Mouse (Mus musculus): Measurements from ENCODE around the gene Cgas. TPM values are rescaled to one million over a fixed set of nuclear protein-coding genes. Genes with fewer than 3 reads are reported as not detected.
A peak's percentile ranks its signal among the peaks of the same experiment; 100 is the strongest.
"Not testable (repeated sequence)": the region's sequence is repeated elsewhere in the genome, so short reads cannot be mapped to it uniquely, and the experiment has no call there.

The Cgas gene
- polyA plus RNA-seq (2014; fragmentation: Nextera tagmentation; extraction: Ambion mirVana), result 0.60 and 0.70 TPM in 2 replicates

DNA sequence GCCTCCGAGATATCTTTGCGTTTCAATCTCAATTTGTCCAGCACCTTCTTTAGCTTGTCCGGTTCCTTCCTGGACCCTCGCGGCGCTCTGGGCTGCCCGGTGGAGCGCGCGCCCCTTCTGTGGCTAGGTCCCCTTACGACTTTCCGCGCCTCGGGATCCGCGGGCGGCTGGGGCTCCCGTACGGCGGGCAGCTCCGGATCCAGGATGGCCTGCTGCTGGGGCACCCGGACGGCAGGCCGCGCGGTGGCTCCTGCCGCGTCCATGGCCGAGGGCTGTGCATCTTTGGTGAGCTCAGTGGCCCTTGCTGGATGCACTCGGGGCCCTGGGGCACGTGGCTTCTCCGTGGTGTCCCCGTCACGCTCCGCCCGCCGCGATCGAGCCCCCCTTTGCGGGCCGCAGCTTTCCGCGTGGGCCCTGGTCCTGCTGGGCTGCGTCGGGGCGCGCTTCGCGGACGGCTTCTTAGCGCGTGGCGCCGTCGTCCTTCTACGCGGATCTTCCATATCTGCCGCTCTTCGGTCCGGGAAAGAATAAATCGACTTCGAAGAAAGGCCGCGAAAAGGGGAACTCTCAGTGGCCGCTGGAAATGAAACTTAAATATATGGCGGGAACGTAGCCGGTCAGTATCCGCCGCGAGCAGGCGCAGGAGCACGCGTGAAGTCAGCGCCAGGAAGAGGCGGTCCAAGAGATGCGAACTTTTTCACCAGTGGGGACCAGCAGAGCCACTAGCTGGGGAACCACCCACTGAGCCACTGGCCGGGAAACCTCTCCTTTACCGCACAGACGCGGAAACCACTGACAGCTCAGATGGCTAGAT lies at the start of gene Cgas:
TSS of gene Cgas (minus strand) at position 659 of the 814 bp plus-strand sequence.
- under 1% methylated on average over 81 of the region's 81 CpGs for WGBS
- no peak within 1 kb of the TSS for H3K27ac ChIP-seq (ENCODE audit: low read depth, low read length)
- H3K9ac ChIP-seq (replicated peaks; ENCODE audit: low read depth, low read length), result peak within 1 kb of the TSS; percentile 37
- H3K36me3 ChIP-seq (ENCODE audit: control insufficient read depth, insufficient read depth, low read length), result no peaks in the 10 kb centered on the region
- H3K4me2 ChIP-seq (ENCODE audit: low read depth, low read length), result peak within 1 kb of the TSS; percentile 59
- no peaks in the 10 kb centered on the region for H3K4me1 ChIP-seq (ENCODE audit: control insufficient read depth, insufficient read depth, low read length)
- H3K4me3 ChIP-seq (ENCODE audit: low read depth, low read length), result peak within 1 kb of the TSS; percentile 36
- no peaks in the 10 kb centered on the region for H3K9me3 ChIP-seq (ENCODE audit: control insufficient read depth, low read length)
- peak; percentile 58; the same call in 1 of the 2 replicates for ATAC-seq (ENCODE audit: low read depth)
- H3K27me3 ChIP-seq (ENCODE audit: control insufficient read depth, insufficient read depth, low read length), result peaks cover 49% of the 10 kb centered on the region

DNA sequence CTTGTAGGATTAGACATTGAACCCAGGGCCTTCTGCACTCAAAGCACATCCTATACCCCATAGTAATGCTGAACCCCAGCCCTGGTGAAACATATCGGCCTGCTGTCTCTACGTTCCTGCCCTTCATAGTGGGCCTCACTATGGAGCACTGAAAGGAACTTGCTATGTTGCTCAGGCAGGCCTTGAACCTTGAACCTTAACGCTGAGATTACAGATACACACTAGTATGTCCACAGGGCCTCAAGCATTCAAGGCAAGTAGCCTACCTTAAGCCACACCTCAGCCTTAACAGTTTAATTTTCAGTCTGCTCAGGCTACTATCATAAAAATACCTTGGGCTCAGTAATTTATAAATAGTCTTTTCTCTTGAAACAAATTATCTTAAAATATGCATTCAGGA lies 49.2 kb upstream of the Cgas start:
- peaks cover 8% of the 10 kb centered on the region; the same call in 1 of the 2 replicates for H3K4me1 ChIP-seq (ENCODE audit: control insufficient read depth, insufficient read depth, low read length)
- ATAC-seq (ENCODE audit: low read depth), result no peak
- WGBS, result 93% methylated on average over 3 of the region's 3 CpGs
- H3K4me3 ChIP-seq (ENCODE audit: low read depth, low read length), result no peak overlapping the region
- no peak overlapping the region for H3K4me2 ChIP-seq (ENCODE audit: low read depth, low read length)
- H3K27me3 ChIP-seq (ENCODE audit: control insufficient read depth, insufficient read depth, low read length), result no peaks in the 10 kb centered on the region
- H3K27ac ChIP-seq (ENCODE audit: low read depth, low read length), result no peak overlapping the region
- H3K9ac ChIP-seq (replicated peaks; ENCODE audit: low read depth, low read length), result no peak overlapping the region
- no peaks in the 10 kb centered on the region for H3K9me3 ChIP-seq (ENCODE audit: control insufficient read depth, low read length)
- H3K36me3 ChIP-seq (ENCODE audit: control insufficient read depth, insufficient read depth, low read length), result no peaks in the 10 kb centered on the region

DNA sequence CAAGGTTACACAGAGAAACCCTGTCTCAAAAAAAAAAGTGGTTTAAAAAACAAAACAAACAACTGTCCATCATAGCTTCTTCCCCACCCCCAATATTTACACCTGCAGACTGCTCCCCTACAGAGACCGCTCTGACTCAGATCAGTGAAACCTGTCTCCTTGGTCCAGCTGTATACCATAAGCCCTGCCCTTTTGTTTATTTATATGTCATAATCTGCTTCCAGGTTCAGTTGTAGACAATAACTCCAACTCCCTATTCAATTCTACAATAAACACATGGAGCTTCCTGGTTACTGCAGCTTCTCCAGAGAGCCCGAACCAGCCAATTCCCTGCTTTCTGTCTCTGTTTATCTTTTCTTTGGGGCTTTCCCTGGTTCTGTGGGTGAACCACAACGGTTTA lies 48.1 kb upstream of the Cgas start:
- Histone ChIP-seq H3K4me3 (ENCODE audit: low read depth, low read length) (no peak overlapping the region), H3K27me3 (ENCODE audit: control insufficient read depth, insufficient read depth, low read length) (no peaks in the 10 kb centered on the region), H3K4me2 (ENCODE audit: low read depth, low read length) (no peak overlapping the region), H3K27ac (ENCODE audit: low read depth, low read length) (no peak overlapping the region), H3K36me3 (ENCODE audit: control insufficient read depth, insufficient read depth, low read length) (no peaks in the 10 kb centered on the region), H3K4me1 (ENCODE audit: control insufficient read depth, insufficient read depth, low read length) (peaks cover 8% of the 10 kb centered on the region; the same call in 1 of the 2 replicates), H3K9ac (replicated peaks; ENCODE audit: low read depth, low read length) (no peak overlapping the region), H3K9me3 (ENCODE audit: control insufficient read depth, low read length) (no peaks in the 10 kb centered on the region)
- ATAC-seq (ENCODE audit: low read depth), result no peak
- 90% methylated on average over 3 of the region's 3 CpGs for WGBS

DNA sequence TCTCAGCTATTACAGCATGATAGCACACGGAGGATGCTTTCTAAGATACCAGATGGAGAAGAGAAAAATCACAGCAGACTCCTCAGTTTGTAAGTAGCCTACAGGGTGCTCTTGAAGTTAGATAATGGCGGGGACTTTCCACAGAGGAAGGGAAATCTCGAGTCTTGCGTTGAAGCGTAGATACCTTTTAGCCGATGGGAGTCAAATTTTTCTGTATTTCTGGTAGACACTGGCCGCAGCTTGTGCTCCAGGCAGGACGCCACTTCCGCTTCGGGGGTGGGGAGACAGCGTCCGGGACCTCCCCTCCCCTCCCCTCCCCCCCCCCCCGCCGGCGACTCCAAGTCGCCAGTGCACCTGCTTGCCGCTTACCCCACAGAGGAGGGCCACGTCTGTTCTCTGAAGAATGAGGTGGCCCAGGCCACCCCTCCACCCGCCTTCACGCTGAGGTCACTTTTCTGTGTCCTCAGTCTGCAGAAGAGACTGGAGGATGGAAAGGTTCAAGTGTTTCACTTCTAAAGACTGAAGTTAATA lies 45.9 kb upstream of the Cgas start, which contains the start of gene Eef1a1:
TSS of gene Eef1a1 (minus strand) at position 262 of the 531 bp plus-strand sequence.
- H3K9ac ChIP-seq (replicated peaks; ENCODE audit: low read depth, low read length), result peak within 1 kb of the TSS; percentile 47
- no peaks in the 10 kb centered on the region for H3K27me3 ChIP-seq (ENCODE audit: control insufficient read depth, insufficient read depth, low read length)
- no peaks in the 10 kb centered on the region for H3K9me3 ChIP-seq (ENCODE audit: control insufficient read depth, low read length)
- peak within 1 kb of the TSS; percentile 64 for H3K4me2 ChIP-seq (ENCODE audit: low read depth, low read length)
- no peaks in the 10 kb centered on the region for H3K36me3 ChIP-seq (ENCODE audit: control insufficient read depth, insufficient read depth, low read length)
- peak within 1 kb of the TSS; percentile 34 for H3K4me3 ChIP-seq (ENCODE audit: low read depth, low read length)
- 3% methylated on average over 19 of the region's 20 CpGs for WGBS
- ATAC-seq (ENCODE audit: low read depth), result peak; percentile 62
- H3K4me1 ChIP-seq (ENCODE audit: control insufficient read depth, insufficient read depth, low read length), result peaks cover 8% of the 10 kb centered on the region; the same call in 1 of the 2 replicates
- H3K27ac ChIP-seq (ENCODE audit: low read depth, low read length), result peak within 1 kb of the TSS; percentile 16; the same call in 1 of the 2 replicates

DNA sequence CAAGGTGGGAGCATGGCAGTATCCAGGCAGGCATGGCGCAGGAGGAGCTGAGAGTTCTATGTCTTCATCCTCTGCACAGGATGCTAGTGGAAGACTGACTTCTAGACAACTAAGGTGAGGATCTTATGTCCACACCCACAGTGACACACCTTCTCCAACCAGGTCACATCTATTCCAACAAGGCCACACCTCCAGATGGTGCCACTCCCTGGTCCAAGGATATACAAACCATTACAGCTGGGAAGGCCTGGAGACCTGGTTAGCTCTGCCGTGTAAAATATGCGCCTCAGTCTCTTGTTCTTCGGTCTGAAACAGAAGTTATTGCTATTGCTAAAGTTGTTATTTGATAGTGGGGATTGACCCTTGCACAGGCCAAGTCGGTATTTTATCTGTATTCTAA lies 45.0 kb upstream of the Cgas start:
- H3K27me3 ChIP-seq (ENCODE audit: control insufficient read depth, insufficient read depth, low read length); H3K4me3 ChIP-seq (ENCODE audit: low read depth, low read length); H3K4me2 ChIP-seq (ENCODE audit: low read depth, low read length); H3K9ac ChIP-seq (replicated peaks; ENCODE audit: low read depth, low read length); H3K27ac ChIP-seq (ENCODE audit: low read depth, low read length); H3K9me3 ChIP-seq (ENCODE audit: control insufficient read depth, low read length); ATAC-seq (ENCODE audit: low read depth); H3K4me1 ChIP-seq (ENCODE audit: control insufficient read depth, insufficient read depth, low read length); H3K36me3 ChIP-seq (ENCODE audit: control insufficient read depth, insufficient read depth, low read length): not testable (repeated sequence)
- WGBS, result 97% methylated on average over 5 of the region's 5 CpGs

DNA sequence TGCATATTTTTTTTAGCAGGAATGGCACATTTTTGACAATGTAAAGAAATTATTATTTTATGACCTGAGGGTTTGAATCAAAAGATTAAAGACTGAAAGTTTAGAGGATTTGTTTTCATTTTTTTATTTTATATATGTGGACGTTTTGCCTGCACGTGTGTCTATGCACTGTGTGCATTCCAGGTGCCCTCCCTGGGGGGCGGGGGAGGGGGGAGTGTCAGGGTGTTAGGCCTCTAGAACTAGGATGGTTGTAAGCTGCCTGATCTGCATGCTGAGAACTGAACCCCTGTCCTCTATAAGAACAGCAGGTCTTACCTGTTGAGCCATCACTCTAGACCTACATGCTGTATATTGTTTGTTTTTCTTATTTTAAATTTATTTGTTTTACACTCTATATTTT lies 41.6 kb upstream of the Cgas start:
- 82% methylated on average over 3 of the region's 3 CpGs for WGBS
- H3K36me3 ChIP-seq (ENCODE audit: control insufficient read depth, insufficient read depth, low read length), result no peaks in the 10 kb centered on the region
- H3K27ac ChIP-seq (ENCODE audit: low read depth, low read length), result no peak overlapping the region
- H3K4me1 ChIP-seq (ENCODE audit: control insufficient read depth, insufficient read depth, low read length), result peaks cover 15% of the 10 kb centered on the region
- H3K9ac ChIP-seq (replicated peaks; ENCODE audit: low read depth, low read length), result no peak overlapping the region
- H3K27me3 ChIP-seq (ENCODE audit: control insufficient read depth, insufficient read depth, low read length), result no peaks in the 10 kb centered on the region
- ATAC-seq (ENCODE audit: low read depth), result no peak
- H3K4me2 ChIP-seq (ENCODE audit: low read depth, low read length), result no peak overlapping the region
- no peak overlapping the region for H3K4me3 ChIP-seq (ENCODE audit: low read depth, low read length)
- no peaks in the 10 kb centered on the region for H3K9me3 ChIP-seq (ENCODE audit: control insufficient read depth, low read length)

DNA sequence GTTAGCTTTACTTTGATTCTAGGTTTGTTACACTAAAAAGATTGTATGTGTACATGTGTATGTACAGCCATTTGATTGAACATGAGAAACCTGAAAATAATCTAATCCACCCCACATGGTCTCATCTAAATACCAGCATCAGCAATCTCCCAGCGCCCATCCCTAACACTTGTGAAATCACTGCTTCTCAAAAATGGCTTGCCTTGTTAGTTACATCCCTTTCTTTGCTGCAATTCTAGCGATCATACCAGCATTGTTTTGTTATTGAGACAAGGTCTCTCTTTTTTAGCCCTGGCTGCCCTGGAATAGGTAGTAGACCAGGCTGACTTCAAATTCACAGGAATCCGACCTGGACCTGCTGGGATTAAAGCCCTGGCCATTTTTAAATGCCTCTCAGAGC lies 39.3 kb upstream of the Cgas start:
- no peaks in the 10 kb centered on the region for H3K9me3 ChIP-seq (ENCODE audit: control insufficient read depth, low read length)
- H3K4me1 ChIP-seq (ENCODE audit: control insufficient read depth, insufficient read depth, low read length), result peaks cover 13% of the 10 kb centered on the region
- peak overlapping the region; percentile 51 for H3K4me3 ChIP-seq (ENCODE audit: low read depth, low read length)
- whole genome bisulfite sequencing, result 11% methylated on average over 3 of the region's 3 CpGs
- peak overlapping the region; percentile 92 for H3K9ac ChIP-seq (replicated peaks; ENCODE audit: low read depth, low read length)
- H3K27ac ChIP-seq (ENCODE audit: low read depth, low read length), result peak overlapping the region; percentile 99
- peaks cover 13% of the 10 kb centered on the region; the same call in 1 of the 2 replicates for H3K36me3 ChIP-seq (ENCODE audit: control insufficient read depth, insufficient read depth, low read length)
- no peaks in the 10 kb centered on the region for H3K27me3 ChIP-seq (ENCODE audit: control insufficient read depth, insufficient read depth, low read length)
- no peak for ATAC-seq (ENCODE audit: low read depth)
- H3K4me2 ChIP-seq (ENCODE audit: low read depth, low read length), result peak overlapping the region; percentile 53

DNA sequence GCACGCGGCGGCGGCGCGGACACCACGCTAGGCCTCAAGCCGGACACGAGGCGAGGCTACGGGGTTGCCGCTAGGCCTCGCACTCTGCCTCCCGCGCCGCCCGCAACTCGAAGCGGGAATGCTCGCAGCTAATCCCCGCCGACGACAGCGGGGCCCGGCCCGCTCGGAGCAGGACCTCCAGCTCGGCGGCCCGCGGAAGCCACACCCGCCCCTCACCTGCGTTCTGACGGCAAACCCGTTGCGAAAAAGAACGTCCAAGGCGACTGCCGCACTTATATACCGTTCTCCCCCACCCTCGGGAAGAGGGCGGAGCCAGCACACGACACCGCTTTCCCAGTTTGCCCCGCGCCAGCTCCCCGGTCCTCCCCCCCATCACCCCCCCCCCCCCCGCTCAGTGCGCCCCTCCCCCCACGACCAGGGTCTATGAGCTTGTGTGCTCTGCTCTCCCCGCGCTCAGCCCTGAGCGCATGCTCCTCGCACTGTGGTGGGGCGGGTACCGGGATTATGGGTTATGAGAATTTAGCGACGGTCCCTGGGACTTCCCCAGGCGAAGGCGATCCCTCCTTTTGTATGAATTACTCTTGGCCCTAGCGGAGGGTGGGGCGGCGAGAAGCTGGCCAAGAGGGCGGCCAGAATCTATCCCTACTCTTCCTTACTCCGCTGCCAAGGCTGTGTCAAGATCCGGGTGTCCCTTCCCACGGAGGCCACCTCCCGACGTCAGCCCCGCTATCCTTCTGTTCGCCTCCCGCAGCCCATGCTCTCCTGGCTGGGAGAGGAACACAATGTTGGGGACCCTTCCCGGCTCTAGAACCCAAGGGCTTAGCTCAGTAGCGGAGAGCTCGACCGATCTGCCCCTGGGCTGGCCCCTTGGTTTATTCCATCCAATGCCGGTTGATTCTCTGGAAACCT lies 38.6 kb upstream of the Cgas start:
- peaks cover 19% of the 10 kb centered on the region for H3K36me3 ChIP-seq (ENCODE audit: control insufficient read depth, insufficient read depth, low read length)
- peak overlapping the region; percentile 51 for H3K4me3 ChIP-seq (ENCODE audit: low read depth, low read length)
- H3K4me2 ChIP-seq (ENCODE audit: low read depth, low read length), result peak overlapping the region; percentile 53
- no peaks in the 10 kb centered on the region for H3K9me3 ChIP-seq (ENCODE audit: control insufficient read depth, low read length)
- WGBS, result under 1% methylated on average over 73 of the region's 77 CpGs
- peak overlapping the region; percentile 99 for H3K27ac ChIP-seq (ENCODE audit: low read depth, low read length)
- peaks cover 13% of the 10 kb centered on the region for H3K4me1 ChIP-seq (ENCODE audit: control insufficient read depth, insufficient read depth, low read length)
- no peaks in the 10 kb centered on the region for H3K27me3 ChIP-seq (ENCODE audit: control insufficient read depth, insufficient read depth, low read length)
- ATAC-seq (ENCODE audit: low read depth), result peak; percentile 99
- H3K9ac ChIP-seq (replicated peaks; ENCODE audit: low read depth, low read length), result peak overlapping the region; percentile 92

Measured in neural tube, embryonic 14.5 days (tissue).